Mouse (Mus musculus): Measurements from ENCODE around the gene Ugt1a6a.
"Not testable (repeated sequence)": the region's sequence is repeated elsewhere in the genome, so short reads cannot be mapped to it uniquely, and the experiment has no call there.

Gene Ugt1a6a

DNA sequence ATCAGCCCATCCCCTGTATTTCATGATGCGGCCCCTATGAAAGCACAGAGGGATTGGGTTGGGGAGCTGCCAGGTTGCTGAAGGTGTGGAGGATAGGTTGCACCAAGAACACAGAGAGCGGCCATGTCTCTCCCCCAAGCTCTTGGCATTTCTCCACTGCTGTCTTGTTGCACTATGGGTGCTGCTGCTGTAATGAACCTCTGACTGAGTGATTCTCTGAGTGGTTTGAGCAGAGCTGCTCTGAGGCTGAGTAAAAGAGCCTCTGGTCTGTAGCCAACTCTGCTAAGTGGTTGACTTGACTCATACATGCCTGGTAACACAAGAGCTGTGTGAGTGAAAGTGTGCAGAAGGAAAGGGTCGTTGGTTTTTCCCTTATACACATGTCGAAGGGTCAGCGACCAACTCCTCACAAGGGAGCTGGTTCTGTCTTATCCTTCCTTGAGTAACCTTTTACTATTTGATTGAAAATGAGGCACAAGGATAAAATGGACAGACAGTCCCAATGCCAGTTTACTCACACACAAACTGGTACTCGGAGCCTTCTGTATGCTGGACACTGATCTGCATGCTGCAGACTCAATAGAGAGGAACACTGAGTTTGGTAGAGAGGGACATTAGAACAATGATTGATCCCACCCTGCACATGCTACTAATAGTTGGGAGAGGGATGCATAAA lies 758 bp downstream of the Ugt1a6a start:
- DNase-seq (ENCODE audit: low read depth, low spot score) = not testable (repeated sequence)

DNA sequence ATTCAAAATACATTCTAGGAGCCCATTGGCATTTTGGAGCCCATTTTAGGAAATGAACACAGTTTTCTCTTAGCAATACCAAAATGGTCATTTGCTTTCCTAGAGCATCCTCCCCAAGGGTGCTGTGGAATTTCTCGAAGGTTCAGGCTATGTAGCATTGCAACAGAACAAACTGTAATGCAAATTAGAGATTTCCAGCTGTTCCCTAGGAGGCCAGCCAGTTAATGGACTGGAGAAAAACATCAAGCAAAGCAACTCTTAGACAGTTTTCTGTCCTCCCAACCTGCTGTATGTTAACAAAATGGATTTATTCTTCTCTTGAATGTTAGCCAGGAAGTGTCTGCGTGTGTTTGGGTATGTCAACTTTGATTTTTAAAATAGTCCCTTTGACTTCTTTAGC lies 2.0 kb downstream of the Ugt1a6a start:
- DNase-seq (ENCODE audit: low read depth, low spot score) = no peak

DNA sequence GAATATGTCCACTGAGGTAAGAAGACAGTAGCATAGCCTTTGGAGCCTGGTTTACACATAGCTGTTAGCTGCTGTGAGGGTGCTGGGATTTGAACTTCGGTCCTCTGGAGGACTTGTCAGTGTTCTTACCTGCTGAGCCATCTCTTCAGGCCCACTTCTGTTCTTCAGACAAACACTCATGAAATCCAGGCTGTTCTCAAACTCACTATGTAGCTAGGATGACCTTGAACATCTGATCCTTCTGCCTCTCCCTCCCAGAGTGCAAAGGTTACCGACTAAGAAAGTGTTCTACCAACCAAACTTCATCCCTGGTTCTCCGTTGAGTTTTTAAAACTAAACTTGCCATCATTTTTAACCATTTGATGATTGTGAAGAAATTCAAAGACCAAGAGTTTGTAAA lies 2.7 kb downstream of the Ugt1a6a start:
- DNase-seq (ENCODE audit: low read depth, low spot score) = no peak

DNA sequence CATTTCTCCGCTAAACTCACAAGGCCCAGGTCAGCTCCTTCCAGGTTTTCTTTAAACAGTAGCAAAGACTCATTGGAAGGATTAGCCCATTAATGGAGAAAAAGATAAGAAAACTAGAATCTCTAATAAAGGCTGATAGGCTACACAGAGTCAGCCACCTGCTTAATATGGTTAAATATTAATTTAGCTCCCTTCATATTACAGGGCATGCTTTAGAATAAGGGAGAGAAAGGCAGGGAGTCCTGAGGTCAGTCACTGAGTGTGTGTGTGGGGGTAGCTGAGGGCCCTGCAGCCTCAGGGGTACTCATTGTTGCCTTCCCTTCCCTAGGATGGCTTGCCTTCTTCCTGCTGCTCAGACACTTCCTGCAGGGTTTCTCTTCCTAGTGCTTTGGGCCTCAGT lies 3.5 kb downstream of the Ugt1a6a start:
- no peak for DNase-seq (ENCODE audit: low read depth, low spot score)

DNA sequence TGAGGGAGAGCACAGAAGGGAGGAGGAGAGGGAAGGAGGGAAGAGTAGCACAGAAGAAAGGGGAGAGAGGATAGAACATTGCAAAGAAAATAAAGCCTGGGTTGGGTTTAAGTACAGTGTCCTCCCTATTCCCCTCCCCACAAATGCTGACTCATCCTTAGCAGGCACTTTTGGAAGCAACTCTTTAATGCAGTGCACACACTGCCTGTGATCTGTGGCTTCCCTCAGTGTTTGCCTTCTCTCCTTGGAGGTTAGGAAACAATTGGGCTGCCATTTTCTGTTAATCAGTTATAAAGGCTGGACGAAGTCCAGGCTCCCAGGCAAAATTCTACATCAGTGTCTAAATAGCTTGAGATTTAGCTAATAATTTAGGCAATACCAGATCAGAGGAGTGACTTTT lies 5.9 kb downstream of the Ugt1a6a start:
- DNase-seq (ENCODE audit: low read depth, low spot score) = not testable (repeated sequence)

DNA sequence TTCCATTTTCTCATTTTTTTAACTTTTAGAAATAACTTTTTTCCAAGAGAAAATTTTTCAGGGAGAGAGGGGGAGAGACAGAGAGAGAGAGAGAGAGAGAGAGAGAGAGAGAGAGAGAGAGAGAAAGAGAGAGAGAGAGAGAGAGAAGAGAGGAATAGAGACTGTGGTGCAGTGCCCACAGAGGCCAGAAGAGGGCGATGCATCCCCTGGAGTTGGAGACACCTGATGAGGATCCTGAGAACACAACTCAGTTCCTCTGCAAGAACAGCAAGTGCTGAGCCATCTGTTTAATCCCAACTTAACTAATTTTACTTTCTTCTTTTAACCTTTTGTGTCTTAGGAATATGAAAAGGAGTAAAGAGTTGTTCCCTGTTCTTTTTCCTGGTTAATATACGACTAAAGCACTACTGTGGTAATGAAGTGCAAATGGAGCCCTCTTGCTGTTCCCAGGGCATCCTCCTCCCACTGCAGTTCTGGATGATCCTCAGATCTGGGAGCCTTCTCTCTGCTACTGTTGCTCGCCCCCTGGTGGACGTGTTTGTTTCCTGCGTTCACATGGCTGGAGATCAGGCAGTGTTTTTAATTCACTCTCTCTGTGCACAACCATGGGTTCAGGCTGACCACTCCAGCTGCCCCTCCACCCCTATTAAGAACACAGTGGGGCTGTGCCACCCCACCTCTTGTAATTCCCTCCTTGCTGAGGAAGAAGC lies 9.5 kb downstream of the Ugt1a6a start:
- DNase-seq (ENCODE audit: low read depth, low spot score) = not testable (repeated sequence)

DNA sequence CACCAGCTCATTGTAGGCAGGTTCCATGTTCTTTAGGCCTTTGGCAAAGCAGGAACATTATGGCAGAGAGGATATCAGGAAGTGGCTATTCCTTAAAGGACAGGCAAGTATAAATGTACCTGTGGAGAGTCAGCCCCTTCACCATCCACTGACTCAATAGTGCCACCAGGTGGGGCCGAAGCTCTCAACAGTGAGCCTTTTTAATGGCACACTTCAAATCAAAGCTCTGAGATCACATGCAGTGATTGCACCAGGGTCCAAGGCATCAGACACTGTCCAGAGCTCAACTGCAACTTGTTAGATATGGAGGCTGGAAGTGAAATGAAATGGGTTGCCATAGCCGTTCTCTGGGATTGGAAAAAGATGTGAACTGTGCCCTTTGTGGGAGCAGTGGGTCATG lies 10.7 kb downstream of the Ugt1a6a start:
- not testable (repeated sequence) for DNase-seq (ENCODE audit: low read depth, low spot score)

DNA sequence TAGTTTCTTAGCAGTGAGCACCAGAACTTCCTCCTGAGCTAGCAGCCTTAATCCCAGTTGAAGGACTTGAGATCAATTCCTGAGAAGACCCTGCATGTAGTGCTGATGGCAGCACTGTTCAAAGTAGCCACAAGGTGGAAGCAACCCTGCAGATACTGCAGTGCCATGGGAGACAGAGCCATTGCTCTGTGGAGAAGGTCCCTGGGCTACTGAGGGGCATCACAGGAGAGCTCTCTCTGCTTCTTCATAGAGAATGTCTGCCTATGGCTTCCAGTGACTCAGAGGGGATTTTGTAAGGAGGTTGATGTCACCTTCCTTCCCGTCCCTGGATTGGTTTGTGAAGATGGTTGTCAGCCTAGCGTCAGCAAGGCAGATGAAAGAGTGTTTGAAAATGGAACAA lies 15.5 kb downstream of the Ugt1a6a start:
- DNase-seq (ENCODE audit: low read depth, low spot score) = not testable (repeated sequence)

DNA sequence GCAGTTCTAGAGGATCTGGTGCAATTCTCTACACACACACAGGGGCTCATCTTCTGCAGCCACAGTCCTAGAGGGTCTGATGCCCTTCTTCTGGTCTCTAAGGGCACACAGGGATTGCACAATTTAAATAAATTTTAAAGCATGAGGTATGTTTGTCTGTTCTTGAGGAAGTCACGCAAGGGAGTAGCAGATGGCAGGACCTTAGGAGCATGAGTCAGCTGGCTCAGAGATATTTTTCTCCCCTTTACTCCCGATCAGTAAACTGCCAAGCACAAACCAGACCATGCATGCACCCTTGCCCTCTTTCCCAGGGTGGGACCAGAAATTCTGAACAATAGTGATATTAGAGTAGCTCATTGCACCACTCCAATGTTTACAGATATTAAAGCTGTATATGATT lies 23.8 kb downstream of the Ugt1a6a start:
- DNase-seq (ENCODE audit: low read depth, low spot score) = no peak

DNA sequence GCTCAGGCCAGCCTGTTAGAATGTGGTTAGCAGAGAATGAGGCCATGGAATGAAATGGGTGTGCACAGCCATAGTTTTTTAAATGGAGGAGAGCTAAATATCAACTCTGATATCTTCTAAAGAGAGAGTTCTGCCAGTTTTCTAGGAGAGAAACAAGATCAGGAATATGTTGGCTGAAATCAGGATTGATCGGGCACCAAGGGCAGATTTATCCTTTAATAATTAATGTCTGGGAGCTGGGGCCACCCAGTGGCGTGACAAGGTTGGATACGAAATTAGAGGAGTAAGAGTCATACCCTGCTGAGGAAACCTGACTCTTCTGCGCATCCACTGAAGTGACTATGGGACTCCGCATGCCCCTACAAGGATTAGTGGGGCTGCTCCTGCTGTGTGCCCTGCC lies 31.1 kb downstream of the Ugt1a6a start, which contains the start of gene Ugt1a5:
TSS of gene Ugt1a5 (plus strand) at position 302 of the 400 bp plus-strand sequence.
- DNase-seq (ENCODE audit: low read depth, low spot score) = no peak

DNA sequence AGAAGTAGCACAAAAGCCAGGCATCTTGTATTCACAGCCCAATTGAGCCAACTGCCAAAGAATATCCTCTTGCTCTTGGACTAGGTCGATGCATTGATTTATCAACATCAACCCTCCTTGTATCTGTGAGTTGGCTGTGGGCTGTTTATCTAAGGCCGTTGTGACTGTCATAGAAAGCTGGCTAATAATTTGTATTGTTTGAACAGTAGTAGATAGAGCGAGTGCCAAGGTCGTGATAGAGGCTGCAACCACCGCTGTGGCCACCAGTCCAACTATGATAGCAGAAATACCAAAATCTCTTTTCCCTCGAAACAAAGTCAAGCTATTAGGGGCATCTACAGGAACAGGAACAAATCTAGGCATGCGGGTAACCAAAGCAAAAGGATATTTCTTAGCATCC lies 37.6 kb downstream of the Ugt1a6a start:
- not testable (repeated sequence) for DNase-seq (ENCODE audit: low read depth, low spot score)

DNA sequence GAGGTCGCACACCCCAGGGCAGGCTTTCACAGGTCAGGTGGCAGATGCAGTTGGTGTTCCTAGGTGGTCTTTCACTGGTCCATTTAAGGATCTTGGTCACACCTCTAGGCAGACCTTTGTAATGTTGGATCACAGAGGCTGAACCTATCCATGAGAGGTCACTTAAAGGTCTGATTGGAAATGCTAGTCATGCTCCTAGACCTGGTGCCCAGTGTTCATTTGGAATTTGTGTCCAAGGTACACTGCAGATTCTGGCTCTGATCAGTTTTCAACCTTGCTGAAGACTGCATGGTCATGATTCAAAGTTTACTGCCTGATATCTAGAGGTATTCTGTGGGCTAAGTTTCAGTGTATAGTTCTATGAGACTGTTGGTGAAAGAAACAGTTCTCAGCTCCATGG lies 45.0 kb downstream of the Ugt1a6a start:
- no peak for DNase-seq (ENCODE audit: low read depth, low spot score)

DNA sequence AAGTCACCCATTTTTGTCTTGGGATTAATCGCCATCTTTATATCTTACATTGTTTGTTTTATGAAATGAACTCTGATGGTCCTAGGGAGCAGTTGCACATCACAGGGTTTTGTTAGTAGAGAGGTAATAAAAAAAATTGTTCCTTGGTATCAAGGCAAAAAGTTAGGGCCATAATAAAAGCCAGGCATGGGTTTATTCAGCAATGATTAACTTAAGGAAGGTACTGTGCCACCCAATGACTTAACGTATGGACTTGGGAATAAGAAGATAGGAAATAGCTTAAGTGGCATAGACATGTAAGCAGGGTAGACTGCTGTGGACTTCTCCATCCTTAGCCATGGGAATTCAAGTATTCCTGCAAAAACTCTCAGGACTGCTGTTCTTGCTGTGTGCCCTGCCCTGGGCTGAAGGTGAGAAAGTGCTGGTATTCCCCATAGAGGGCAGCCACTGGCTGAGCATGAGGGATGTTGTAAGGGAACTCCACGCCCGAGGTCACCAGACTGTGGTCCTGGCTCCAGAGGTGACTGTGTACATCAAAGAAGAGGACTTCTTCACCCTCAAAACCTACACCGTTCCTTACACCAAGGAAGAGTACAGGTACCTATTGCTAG lies 51.8 kb downstream of the Ugt1a6a start:
- DNase-seq (ENCODE audit: low read depth, low spot score) = no peak

DNA sequence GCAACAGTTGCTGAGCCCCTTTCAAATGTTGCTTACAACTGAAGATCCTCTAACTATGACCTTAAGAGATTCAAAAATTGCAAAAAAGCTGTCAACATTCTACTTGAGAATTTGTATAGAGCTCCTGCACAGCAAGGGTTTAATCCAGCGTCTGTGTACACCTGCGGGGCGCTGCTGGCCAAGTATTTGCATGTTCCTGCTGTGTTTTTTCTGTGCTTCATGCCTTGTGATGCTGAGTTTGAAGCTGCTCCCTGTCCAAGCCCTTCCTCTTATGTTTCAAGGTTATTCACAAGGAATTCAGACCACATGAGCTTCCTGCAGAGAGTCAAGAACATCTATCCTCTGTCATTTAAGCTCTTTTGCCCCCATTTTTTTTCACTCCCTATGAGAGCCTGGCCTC lies 57.5 kb downstream of the Ugt1a6a start:
- no peak for DNase-seq (ENCODE audit: low read depth, low spot score)

DNA sequence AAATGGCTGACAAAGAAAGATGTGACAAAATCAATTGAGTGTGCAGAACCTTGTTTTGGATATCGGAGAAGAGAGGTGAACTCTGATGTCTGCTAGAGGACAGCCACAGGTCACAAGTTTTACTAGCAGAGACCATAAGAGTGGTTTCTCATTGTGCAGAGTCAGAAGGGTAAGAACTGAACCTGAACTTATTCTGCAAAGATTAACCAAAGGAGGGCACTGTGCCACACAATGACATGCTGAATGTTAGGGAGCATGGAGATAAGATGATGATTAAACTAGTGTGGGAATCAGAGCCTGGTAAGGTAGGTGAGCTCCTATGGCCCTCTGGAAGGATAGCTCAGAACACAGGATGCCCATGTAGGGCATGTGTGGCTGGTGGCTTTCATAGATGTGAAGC lies 61.1 kb downstream of the Ugt1a6a start:
- DNase-seq (ENCODE audit: low read depth, low spot score) = no peak

DNA sequence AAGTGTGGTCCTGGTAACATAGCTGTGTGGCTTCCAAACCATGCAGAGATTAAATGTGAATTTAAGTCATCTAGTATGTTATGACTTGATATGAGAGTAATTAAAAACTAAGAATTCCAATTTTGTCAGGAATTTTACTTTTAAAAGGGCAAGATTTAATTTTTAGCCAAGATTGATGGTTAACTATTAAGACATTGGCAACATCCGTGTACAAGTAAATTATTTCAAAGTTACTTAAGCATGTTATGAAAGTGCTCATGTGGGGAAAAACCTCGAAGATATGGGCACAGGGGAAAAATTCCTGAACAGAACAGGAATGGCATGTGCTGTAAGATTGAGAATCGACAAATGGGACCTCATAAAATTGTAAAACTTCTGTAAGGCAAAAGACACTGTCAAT lies 62.8 kb downstream of the Ugt1a6a start:
- no peak for DNase-seq (ENCODE audit: low read depth, low spot score)

DNA sequence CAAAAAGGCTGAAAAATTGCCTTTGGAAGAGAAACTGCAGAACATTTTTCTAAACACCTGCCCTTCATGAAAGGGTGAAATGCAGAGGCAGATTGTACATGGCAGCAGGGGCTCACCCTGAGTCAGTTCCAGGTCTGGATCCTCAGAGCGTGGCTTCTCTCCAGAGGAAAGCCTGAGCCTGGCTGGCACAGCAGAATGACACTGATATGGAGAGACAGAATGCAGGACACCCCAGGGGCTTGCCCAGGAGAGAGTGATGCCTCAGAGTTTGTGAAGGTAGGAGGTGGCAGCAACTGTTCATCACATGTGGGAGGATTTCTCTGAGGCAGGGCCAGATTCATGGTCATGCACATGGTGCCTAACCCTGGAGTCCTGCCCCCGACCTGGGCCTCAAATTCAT lies 65.4 kb downstream of the Ugt1a6a start:
- no peak for DNase-seq (ENCODE audit: low read depth, low spot score)

DNA sequence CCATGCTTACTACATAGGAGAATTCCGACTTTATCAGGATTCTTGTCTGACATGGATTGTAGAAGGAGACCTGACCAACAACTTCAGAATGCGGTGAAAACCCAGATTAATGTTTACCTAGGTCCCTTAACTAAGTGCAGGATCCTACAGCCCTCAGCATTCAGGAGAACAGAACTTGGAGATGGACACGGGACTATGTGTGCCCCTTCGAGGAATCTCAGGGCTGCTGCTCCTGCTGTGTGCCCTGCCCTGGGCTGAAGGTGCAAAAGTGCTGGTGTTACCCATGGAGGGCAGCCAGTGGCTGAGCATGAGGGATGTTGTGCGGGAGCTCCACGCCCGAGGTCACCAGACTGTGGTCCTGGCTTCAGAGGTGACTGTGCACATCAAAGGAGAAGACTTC lies 65.8 kb downstream of the Ugt1a6a start, which contains the start of gene Ugt1a2:
TSS of gene Ugt1a2 (plus strand) at position 146 of the 400 bp plus-strand sequence.
- DNase-seq (ENCODE audit: low read depth, low spot score) = no peak

DNA sequence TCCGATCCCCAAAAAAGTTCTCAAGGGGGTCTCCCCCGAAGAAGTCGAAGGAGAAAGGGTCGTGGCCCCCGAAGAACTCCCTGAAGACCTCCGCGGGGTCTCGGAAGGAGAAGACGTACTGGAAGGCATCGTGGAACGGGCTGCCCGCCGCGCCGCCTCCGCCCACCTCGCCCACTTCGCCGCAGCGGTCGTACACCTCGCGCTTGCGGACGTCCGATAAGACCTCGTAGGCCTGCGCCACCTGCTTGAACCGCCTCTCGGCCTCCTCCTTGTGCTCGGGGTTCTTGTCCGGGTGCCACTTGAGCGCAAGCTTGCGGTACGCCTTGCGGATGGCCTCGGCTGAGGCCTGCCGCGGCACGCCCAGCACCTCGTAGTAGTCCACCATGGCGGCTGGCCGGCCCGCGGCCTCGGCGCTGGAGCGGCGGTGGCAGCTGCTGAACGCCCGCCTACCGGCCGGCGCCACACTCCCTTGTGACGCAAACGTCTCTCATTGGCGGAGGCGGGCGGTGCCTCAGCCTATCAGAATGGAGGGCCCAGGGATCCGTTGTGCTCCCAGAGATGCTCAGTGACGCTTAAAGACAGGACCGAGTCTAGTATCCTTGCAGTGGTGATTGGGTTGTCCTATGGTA lies 70.8 kb downstream of the Ugt1a6a start, which contains the start of gene Dnajb3:
TSS of gene Dnajb3 (minus strand) at position 489 of the 629 bp plus-strand sequence.
- peak; percentile 55 for DNase-seq (ENCODE audit: low read depth, low spot score)

DNA sequence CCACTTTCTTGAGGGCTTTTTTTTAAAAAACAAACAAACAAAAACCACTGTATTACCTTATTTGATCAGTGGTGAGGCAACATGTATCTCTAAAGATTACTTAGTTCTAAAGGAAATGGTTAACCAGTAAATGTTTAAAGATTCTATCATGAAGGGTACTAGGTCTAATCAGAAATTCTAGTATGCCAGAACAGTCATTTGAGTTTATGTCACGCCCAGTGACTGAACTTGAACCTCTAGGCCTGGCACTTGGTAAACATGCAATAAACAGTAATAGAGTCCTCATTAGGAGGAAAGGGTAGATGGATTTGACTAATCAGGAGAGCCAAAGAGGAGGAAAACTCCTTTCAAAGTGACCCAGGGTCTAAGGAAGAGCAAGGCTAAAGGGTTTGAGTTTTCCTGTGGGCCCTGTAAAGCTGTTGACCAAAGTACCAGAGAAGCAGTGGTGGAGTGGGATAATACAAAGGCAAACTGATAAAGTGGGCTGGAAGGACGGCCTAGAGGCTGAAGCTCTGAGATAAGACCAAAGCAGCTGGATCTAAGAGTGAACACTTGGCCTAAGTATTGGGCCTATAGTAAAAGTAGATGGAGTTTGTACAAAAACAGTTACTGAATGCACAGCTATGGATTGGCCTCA lies 72.4 kb downstream of the Ugt1a6a start:
- DNase-seq (ENCODE audit: low read depth, low spot score) = no peak

DNA sequence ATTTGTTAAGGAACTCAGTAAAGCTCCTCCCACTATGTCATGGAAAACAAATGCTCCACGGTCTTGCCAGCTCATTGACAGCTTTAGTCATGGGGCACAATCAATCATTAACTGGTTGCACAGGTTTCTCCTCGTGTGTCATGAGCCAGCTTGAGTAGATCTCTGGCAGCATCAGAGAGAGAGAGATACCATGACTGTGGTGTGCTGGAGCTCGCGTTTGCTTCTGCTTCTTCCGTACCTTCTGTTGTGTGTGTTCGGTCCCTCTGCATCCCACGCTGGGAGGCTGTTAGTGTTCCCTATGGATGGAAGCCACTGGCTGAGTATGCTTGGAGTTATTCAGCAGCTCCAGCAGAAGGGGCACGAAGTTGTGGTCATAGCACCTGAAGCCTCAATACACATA lies 77.2 kb downstream of the Ugt1a6a start, which contains the start of gene Ugt1a1:
TSS of gene Ugt1a1 (plus strand) at position 148 of the 400 bp plus-strand sequence.
- DNase-seq (ENCODE audit: low read depth, low spot score) = no peak

Measured in telencephalon, adult 2 months (tissue).